Mouse (Mus musculus): ENCODE results near the gene Cers1.

The Cers1 gene

GRCm38 (mm10) chr8:70315624-70316510, at the start of gene Cers1:
Gene Cers1, plus strand, starts transcription at chr8:70315775.
- DNase-seq (ENCODE audit: low read depth, low spot score): no peak

GRCm38 (mm10) chr8:70267674-70268073, 47.9 kb upstream of the Cers1 start:
- DNase-seq (ENCODE audit: low read depth, low spot score): no peak

GRCm38 (mm10) chr8:70268311-70268710, 47.3 kb upstream of the Cers1 start:
- no peak for DNase-seq (ENCODE audit: low read depth, low spot score)

- peak; percentile 47 for DNase-seq (ENCODE audit: low read depth, low spot score)
These were observed 46.6 kb upstream of the Cers1 start for GRCm38 (mm10) chr8:70268799-70269565.

GRCm38 (mm10) chr8:70272949-70273348, 42.6 kb upstream of the Cers1 start:
- peak; percentile 27 for DNase-seq (ENCODE audit: low read depth, low spot score)

GRCm38 (mm10) chr8:70274350-70274749, 41.2 kb upstream of the Cers1 start:
- no peak for DNase-seq (ENCODE audit: low read depth, low spot score)

GRCm38 (mm10) chr8:70276476-70276875, 39.1 kb upstream of the Cers1 start:
- no peak for DNase-seq (ENCODE audit: low read depth, low spot score)

- DNase-seq (ENCODE audit: low read depth, low spot score): no peak
These were observed 37.4 kb upstream of the Cers1 start for GRCm38 (mm10) chr8:70278175-70278574.

- no peak for DNase-seq (ENCODE audit: low read depth, low spot score)
These were observed 36.3 kb upstream of the Cers1 start for GRCm38 (mm10) chr8:70279266-70279665.

- no peak for DNase-seq (ENCODE audit: low read depth, low spot score)
These were observed 34.6 kb upstream of the Cers1 start for GRCm38 (mm10) chr8:70281001-70281400.

GRCm38 (mm10) chr8:70282603-70283135, 32.9 kb upstream of the Cers1 start, which contains the start of gene Homer3:
Gene Homer3, plus strand, starts transcription at chr8:70282827.
- DNase-seq (ENCODE audit: low read depth, low spot score): peak; percentile 90

GRCm38 (mm10) chr8:70283136-70284077, 32.2 kb upstream of the Cers1 start:
- peak; percentile 21 for DNase-seq (ENCODE audit: low read depth, low spot score)

- no peak for DNase-seq (ENCODE audit: low read depth, low spot score)
These were observed 31.2 kb upstream of the Cers1 start for GRCm38 (mm10) chr8:70284421-70284820.

GRCm38 (mm10) chr8:70285304-70285703, 30.3 kb upstream of the Cers1 start:
- no peak for DNase-seq (ENCODE audit: low read depth, low spot score)

GRCm38 (mm10) chr8:70286737-70287136, 28.8 kb upstream of the Cers1 start:
- peak; percentile 64 for DNase-seq (ENCODE audit: low read depth, low spot score)

- no peak for DNase-seq (ENCODE audit: low read depth, low spot score)
These were observed 21.6 kb upstream of the Cers1 start for GRCm38 (mm10) chr8:70293988-70294405.

GRCm38 (mm10) chr8:70300881-70301280, 14.7 kb upstream of the Cers1 start:
- no peak for DNase-seq (ENCODE audit: low read depth, low spot score)

- peak; percentile 95 for DNase-seq (ENCODE audit: low read depth, low spot score)
These were observed 13.2 kb upstream of the Cers1 start, which contains the start of the genes Ddx49 and Cope for GRCm38 (mm10) chr8:70302358-70302890. Gene Ddx49, minus strand, starts transcription at chr8:70302489. Gene Cope, plus strand, starts transcription at chr8:70302518.

GRCm38 (mm10) chr8:70302901-70303300, 12.7 kb upstream of the Cers1 start:
- DNase-seq (ENCODE audit: low read depth, low spot score): no peak

- peak; percentile 59 for DNase-seq (ENCODE audit: low read depth, low spot score)
These were observed 6.3 kb upstream of the Cers1 start for GRCm38 (mm10) chr8:70309311-70309710.

- no peak for DNase-seq (ENCODE audit: low read depth, low spot score)
These were observed 2.2 kb upstream of the Cers1 start for GRCm38 (mm10) chr8:70313399-70313798.

All from CD4-positive, CD25-positive, alpha-beta regulatory T cell, adult 2 months (primary cell).